Mouse (Mus musculus) heart, postnatal 36 days (tissue): ENCODE data around the gene Hist1h2bj. TPM values are rescaled to one million over a fixed set of nuclear protein-coding genes. Genes with fewer than 3 reads are reported as not detected.
"Not testable (repeated sequence)": the region's sequence is repeated elsewhere in the genome, so short reads cannot be mapped to it uniquely, and the experiment has no call there.

ENCODE experiments used
- DNase-seq, 2 experiments: peaks; one replicate each; pipeline ENCODE4 v3.0.0; 2021 to 2022
- intact Hi-C: fragments of 180-260 bp; cut with DNase I; formaldehyde crosslinking; loops from one replicate; pipeline ENCODE4 v1.15.1; 2025
- microRNA-seq, 2 experiments: library from miRNA; unstranded; fragments of <30 nt; microRNA quantifications; one replicate each; pipeline ENCODE4 v1.2.0; 2021; ENCODE audit warnings: borderline number of aligned reads in 2 of 2
- total RNA-seq, 2 experiments: library from RNA; stranded (reverse); gene quantifications; 2 replicates each; pipeline ENCODE4 v1.2.3; 2021

Hist1h2bj gene
- total RNA-seq, 2 experiments from 2014 or later, result 7.2 to 9.7 TPM

DNA sequence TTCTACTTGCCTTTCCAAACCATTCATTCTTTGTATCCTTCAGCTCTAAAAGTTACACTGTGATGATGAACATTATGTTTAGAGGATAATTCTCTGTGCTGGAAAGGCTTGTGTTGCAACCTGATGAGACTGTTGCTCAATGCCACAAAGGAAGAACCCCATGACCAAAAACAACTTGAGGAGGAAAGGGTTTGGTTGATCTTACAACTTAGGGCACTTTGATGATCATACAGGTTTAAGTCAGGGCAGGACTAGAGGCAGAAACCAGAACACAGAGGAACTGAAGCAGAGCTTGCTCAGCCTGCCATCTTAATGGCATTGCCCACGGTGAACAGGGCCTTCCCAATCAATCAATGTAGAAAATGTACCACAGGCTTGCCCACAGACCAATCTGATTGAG is 18.4 kb downstream of the Hist1h2bj start:
- intact Hi-C loops, result no loop called here
- no peak for DNase-seq

DNA sequence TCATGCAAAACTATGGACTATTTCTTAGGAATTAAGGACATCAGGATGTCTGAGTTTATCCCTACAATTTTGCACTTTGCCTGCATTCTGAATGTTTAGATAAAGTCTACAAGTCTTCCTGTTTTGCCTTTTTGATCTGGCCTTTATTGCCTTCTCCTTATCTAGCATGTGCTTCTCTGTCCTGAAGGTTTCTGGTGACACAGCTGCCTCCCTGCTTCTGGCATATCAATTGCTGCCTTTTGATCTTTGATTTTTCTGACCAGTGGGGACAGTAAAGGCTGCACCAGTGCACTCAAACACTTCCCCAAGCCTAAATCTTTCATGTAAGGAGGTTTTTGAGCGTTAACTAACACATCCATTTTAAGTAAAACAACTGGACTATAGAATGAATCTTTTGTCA is 20.5 kb downstream of the Hist1h2bj start:
- intact Hi-C loops, result no loop called here
- no peak for DNase-seq

DNA sequence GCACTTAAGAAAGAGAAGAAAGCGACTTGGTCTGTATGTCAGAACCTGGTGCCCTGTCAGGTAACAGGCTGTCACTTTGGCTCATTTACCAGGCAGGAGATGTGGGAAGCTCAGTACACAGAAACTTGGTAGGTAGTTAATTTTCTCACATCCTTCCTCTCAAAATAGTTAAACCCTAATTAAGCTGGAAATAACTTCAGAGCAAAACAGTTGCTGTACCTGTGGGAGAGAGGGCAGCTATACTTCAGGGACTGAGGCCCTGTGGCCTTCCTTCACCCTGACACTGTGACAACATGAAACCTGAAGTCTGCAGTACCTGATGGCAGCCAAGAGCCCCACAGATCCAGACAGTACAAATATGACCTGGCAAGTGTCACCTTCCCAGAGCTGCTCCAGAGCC is 41.1 kb downstream of the Hist1h2bj start, which contains the start of gene Vmn1r188:
Gene Vmn1r188, plus strand, starts transcription at position 301 of the 400 bp plus-strand sequence.
- intact Hi-C loops, result not testable (repeated sequence)

More for the DNA sequence above, 41.1 kb downstream of the Hist1h2bj start, which contains the start of gene Vmn1r188:
- not testable (repeated sequence) for DNase-seq

Small RNA genes within 50 kb of the gene (microRNA-seq; reads per million reads assigned to microRNA genes)
- gene Gm26300, result 0 reads per million in 2 experiments
- gene Gm44390, result 0 reads per million in 2 experiments
- gene Gm44486, result 0 reads per million in 2 experiments

Other genes starting within 250 kb of the Hist1h2bj start
- gene Hist1h2bq, start 233.0 kb upstream of the Hist1h2bj start, total RNA-seq, result 10 to 100 TPM; 35.1 to 36.5 TPM
- not detected for gene Hist1h2ao, start 232.7 kb upstream of the Hist1h2bj start, total RNA-seq
- gene Hist1h4m, start 231.5 kb upstream of the Hist1h2bj start, total RNA-seq, result 10 to 100 TPM; 61.3 to 84.6 TPM
- 1 to 10 TPM; 4.7 to 7.4 TPM for gene Hist1h4n, start 211.0 kb upstream of the Hist1h2bj start, total RNA-seq
- 10 to 100 TPM; 27.2 to 33.8 TPM for gene Hist1h2ap, start 209.7 kb upstream of the Hist1h2bj start, total RNA-seq
- 10 to 100 TPM; 35.2 to 36.8 TPM for gene Hist1h2br, start 209.5 kb upstream of the Hist1h2bj start, total RNA-seq
- under 1 TPM; 0.97 to 0.98 TPM for gene Zfp184, start 98.1 kb upstream of the Hist1h2bj start, total RNA-seq
- gene Pom121l2, start 62.0 kb upstream of the Hist1h2bj start, total RNA-seq, result not detected
- not detected for gene Prss16, start 33.5 kb upstream of the Hist1h2bj start, total RNA-seq
- gene Hist1h2ah, start 7.6 kb upstream of the Hist1h2bj start, total RNA-seq, result 10 to 100 TPM in 1 of 2 experiments, 1 to 10 TPM in 1; 2.3 to 12.5 TPM
- gene Hist1h2bk, start 7.3 kb upstream of the Hist1h2bj start, total RNA-seq, result 10 to 100 TPM; 23.3 to 28.1 TPM
- gene Hist1h4i, start 1.9 kb upstream of the Hist1h2bj start, total RNA-seq, result 10 to 100 TPM; 15.8 to 18.6 TPM
- 10 to 100 TPM; 10.3 to 10.5 TPM for gene Hist1h2ag, start 270 bp upstream of the Hist1h2bj start, total RNA-seq
- not detected for gene Vmn1r188, start 41.2 kb downstream of the Hist1h2bj start, total RNA-seq
- gene Vmn1r189, start 62.6 kb downstream of the Hist1h2bj start, total RNA-seq, result not detected
- gene Vmn1r191, start 140.8 kb downstream of the Hist1h2bj start, total RNA-seq, result not detected
- gene Vmn1r192, start 147.9 kb downstream of the Hist1h2bj start, total RNA-seq, result not detected
- not detected for gene Vmn1r193, start 179.9 kb downstream of the Hist1h2bj start, total RNA-seq
- not detected for gene Vmn1r194, start 201.0 kb downstream of the Hist1h2bj start, total RNA-seq
- not detected for gene Vmn1r195, start 227.3 kb downstream of the Hist1h2bj start, total RNA-seq
- gene Vmn1r196, start 246.7 kb downstream of the Hist1h2bj start, total RNA-seq, result not detected